Mouse (Mus musculus) T-helper 17 cell (primary cell): Measurements from ENCODE around the gene Traf7.

ENCODE experiments used
- in situ Hi-C, 2 experiments: fragments of 300-600 bp; cut with MboI, MseI; formaldehyde crosslinking; loops; 1 replicate in 1 of 2; 2 replicates in 1 of 2; pipeline ENCODE4 v1.15.1; 2025; ENCODE audit warnings: high pct_unique_total_duplicates in 2 of 2

Traf7 gene

DNA sequence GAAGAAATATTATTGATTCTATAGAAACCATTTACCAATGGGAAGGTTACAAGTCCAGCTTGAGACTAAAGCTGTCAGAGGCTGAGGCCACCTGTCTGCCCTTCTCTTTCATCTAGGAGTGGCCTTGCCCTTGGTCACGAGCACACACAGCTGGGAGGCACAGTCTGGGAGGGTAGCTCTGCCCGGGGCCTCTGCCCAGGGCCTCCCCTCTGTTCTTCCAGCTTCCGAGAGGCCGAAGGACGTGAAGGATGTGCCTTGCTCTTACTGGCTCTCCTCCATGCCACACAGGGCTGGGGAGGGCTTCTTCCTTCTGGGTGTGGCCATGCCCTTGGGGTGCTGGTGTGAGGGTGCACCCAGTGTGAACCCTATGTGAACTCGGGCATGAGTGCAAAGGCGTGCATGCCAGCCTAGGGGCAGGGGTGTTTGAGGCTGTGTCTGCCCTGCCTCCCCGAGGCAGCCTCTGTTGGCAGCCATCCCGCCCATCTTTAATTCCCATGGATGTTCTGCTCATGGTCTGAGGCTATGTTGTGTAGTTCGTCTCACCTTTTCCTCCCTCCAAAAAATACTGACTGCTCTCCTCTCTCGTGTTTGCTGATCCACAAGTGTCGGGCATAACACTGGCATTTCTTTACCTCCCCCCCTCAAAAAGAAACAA is 19.8 kb downstream of the Traf7 start:
- in situ Hi-C loops: no loop called here

DNA sequence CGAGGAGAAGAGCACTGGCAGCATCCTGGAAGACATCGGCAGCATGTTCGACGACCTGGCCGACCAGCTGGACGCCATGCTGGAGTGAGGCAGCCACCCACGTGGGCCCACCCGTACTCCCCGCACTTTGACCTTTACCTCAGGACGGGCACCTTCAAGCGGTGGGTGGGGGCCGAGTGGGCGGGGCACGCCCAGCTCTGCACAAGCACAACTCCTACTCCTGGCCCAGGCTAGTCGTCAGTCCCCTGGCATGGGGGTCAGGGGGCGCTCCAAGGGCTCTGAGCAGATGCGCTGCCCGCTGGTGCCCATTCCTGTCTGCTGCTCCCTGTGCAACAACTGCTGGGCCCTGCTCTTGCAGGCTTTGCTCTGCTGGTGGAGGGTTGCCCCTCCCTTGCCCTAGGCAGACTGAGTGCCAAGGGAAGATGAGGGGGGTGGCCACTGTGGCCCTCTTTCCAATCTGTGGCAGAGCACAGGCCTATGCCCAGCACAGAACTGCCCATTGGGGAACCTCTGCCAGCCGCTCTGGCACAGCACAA is 20.5 kb downstream of the Traf7 start:
- in situ Hi-C loops: no loop called here

DNA sequence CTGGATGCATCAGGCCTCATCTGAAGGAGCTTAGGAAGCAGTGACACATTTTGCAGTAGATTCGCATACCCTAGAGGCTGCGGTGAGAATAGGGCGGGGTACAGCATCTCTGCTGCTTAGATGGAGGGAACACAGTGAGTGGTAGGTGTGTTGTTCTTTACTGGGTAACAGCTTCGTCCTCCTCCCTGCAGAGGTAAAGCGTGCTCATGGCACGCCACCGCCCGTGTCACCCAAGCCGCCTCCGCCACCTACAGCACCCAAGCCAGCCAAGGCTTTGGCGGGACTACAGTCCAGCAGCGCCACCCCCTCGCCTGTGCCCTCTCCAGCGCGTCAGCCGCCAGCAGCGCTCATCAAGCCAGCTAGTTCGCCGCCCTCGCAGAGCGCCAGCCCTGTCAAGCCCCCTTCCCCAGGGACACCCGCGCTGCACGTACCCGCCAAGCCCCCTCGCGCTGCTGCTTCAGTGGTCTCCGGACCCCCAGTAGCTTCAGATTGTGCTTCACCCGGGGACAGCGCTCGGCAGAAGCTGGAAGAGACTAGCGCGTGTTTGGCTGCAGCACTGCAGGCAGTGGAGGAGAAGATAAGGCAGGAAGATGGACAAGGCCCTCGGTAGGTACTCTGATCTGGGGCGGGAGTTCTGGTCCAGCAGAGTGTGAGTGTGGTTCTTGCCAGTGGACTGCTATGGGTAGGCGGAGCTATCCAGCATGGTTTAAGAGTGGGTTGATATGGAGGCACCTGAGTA is 21.2 kb downstream of the Traf7 start:
- in situ Hi-C loops: no loop called here

DNA sequence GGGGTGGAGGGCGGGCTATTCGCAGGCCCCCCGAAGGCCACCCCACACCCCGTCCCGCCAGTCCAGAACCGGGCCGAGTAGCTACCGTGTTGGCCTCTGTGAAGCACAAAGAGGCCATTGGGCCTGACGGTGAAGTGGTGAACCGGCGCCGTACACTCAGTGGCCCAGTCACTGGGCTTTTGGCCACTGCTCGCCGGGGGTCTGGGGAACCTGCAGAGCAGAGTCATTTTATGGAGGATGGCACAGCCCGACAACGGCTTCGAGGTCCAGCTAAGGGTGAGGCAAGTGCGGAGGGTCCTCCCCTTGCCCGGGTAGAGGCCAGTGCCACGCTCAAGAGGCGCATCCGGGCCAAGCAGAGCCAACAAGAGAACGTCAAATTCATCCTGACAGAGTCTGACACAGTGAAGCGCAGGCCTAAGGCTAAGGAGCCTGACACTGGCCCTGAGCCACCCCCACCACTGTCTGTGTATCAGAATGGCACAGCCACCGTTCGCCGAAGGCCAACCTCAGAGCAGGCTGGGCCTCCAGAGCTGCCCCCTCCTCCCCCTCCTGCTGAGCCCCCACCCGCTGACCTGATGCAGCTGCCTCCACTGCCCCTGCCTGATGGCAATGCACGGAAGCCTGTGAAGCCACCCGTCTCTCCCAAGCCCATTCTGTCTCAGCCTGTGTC is 22.3 kb downstream of the Traf7 start:
- in situ Hi-C loops: no loop called here

DNA sequence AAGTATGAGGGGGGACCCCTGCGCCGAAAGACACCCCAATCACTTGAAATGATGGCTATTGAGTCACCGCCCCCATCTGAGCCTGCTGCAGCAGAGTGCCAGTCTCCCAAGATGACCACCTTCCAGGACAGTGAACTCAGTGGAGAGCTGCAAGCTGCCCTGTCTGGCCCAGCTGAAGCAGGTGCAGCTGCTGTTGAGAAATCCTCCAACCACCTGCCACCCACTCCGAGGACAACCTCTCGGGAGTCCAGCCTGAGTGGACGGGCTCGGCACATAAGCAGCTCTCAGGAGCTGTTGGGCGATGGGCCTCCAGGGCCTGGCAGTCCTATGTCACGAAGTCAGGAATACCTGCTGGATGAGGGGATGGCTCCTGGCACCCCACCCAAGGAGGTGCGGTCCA is 23.7 kb downstream of the Traf7 start:
- in situ Hi-C loops: loop anchor here in 1 of 2 experiments (5.0 kb wide), 1 partner anchor 73 kb away; no protein-coding TSS in a partner anchor

DNA sequence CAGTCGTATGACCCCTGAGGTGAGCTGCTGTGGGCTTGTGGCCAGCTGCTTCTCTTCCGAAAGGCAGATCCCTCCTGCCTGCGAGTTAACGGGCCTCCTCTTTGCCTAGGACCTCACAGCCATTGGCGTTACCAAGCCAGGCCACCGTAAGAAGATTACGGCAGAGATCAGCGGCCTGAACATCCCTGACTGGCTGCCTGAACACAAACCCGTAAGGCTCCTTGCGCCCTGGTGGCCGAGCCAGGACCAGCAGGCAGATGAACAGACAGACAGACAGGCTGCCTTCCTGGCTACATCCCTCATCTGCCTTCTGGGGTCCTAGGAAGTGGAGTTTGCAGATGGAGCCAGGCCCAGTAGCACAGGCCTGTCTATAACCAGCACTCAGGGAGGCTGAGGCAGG is 25.5 kb downstream of the Traf7 start:
- in situ Hi-C loops: loop anchor here in 1 of 2 experiments (5.0 kb wide), 1 partner anchor 75 kb away; no protein-coding TSS in a partner anchor

DNA sequence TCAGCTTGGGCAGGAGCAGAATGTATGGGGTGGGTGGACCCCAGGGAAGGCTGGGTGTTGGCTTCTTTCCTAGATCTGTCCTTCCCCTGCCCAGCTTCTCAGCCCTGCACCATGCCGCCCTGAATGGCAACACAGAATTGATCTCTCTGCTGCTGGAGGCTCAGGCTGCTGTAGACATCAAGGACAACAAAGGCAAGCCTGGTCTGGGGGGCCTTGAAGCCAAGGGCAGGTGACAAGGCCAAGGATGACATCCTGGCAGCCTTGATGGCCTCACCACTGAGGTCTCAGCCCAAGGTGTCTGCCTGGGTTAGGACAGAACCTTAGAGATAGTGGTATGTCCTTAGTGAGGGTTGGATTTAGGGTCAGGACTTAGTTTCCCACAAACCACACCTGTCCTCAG is 31.7 kb downstream of the Traf7 start:
- in situ Hi-C loops: loop anchor here in 1 of 2 experiments (5.0 kb wide), 1 partner anchor 156 kb away; the partner anchor contains the start of gene Slc9a3r2

DNA sequence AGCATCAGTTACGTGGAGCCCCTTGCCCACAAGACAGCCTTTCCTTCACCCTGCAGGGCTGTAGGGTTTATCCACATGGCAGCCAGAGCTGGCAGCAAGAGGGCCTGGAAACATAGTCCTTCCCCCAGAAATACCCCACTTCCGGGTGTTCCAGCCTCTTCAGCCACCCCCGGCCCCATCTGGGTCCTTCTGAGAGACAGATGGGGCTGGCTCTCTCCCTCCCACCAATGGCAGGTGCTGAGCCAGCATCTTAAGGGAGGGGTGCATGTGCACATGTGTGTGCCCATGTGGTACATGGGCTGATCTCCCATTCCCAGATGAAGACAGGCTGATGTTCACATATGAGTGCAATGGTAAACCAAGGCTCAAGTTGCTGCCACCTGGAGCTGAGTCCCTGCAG is 32.3 kb downstream of the Traf7 start:
- in situ Hi-C loops: loop anchor here in 1 of 2 experiments (5.0 kb wide), 1 partner anchor 157 kb away; the partner anchor contains the start of gene Slc9a3r2

DNA sequence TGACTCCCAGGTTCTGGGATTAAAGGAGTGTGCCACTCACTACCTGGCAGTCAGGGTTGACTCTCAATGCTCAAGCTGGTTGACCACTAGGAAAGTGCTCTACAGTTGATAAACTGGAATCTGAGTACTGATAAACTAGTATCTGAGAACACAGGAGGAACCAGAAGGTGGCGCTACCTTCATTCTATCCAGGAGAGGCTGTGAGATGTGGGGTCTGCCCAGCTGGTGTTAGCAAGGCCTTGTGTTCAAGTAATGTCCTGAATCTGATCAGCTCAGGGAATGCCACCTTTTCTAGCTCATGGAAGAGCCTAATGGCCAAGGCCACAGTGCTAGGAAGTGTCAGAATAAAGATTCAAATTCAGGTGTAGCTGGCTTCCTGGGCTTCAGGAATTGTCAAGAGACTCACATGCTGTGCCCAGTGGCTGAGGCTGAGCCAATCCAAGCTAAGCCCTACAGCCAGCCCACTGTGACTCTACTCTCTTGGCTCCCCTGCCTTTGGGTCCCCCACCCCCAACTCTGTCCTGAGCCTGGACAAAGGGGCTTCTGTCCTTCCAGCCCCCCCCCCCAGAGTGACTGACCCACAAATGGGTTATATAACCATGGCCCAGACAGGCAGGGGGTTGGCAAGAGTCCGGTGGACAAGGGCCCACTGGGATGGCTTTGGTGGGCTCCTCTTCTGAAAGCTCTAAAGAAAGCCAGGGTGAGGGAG is 33.0 kb downstream of the Traf7 start:
- in situ Hi-C loops: loop anchor here in 1 of 2 experiments (5.0 kb wide), 2 partner anchors 33 to 158 kb away; partner anchors contain the start of genes Slc9a3r2 and Traf7

DNA sequence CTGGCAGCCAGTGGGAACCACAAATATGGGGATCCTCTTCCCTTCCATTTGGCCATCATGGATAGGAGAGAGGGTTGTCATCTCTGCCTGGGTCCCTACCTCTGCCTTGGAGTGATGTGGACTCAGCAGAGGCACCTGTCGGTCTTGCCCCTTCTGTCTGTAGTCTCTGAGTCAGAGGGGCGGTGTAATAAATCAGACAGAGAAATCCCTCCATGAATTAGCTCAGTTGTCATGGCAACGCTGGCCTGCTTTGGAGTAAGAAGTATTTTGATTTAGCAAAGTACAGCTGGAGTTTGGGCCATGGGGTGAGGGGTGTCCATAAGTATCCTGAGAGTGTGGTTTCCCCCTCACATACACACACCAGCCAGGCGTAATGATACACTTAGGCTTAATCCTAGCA is 37.3 kb downstream of the Traf7 start:
- in situ Hi-C loops: loop anchor here in 1 of 2 experiments (5.0 kb wide), 1 partner anchor 37 kb away; the partner anchor contains the start of gene Traf7

DNA sequence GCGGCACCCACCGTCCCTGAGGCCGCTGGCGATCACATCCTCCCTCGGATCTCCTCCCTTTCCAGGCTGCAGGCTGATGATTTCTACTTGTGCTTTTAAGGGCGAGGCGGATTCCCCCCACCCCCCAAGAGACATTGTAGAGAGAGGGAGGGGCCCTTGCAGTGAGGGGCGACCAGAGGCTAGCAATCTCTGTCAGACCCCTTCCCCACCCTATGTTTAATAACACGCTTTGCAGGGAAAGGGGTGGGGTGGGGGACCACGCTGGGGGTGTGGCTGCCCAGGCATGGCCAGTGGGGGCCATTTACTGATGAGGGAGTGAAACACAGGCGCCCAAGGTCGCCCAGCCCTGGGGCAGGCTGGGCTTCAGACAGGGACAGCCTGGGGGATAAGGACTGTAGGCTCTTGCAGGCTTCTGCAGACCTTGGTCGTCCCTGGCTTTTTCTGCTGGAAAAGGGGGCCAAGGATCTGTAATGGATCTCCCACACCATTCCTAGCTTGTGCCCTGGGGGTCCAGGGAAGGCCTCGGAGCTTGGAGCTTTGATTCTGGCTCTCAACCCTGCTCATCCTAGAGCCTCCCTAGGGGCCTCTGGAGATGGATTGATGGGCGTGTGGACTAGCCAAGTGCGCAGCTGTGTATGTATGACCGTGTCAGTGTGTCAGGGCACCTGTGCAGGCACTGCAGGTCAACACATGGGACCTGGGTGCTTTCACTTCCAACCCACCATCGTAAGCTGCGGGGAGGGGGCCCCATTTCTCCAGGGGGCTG is 38.3 kb downstream of the Traf7 start:
- in situ Hi-C loops: loop anchor here in 1 of 2 experiments (5.0 kb wide), 1 partner anchor 38 kb away; the partner anchor contains the start of gene Traf7

DNA sequence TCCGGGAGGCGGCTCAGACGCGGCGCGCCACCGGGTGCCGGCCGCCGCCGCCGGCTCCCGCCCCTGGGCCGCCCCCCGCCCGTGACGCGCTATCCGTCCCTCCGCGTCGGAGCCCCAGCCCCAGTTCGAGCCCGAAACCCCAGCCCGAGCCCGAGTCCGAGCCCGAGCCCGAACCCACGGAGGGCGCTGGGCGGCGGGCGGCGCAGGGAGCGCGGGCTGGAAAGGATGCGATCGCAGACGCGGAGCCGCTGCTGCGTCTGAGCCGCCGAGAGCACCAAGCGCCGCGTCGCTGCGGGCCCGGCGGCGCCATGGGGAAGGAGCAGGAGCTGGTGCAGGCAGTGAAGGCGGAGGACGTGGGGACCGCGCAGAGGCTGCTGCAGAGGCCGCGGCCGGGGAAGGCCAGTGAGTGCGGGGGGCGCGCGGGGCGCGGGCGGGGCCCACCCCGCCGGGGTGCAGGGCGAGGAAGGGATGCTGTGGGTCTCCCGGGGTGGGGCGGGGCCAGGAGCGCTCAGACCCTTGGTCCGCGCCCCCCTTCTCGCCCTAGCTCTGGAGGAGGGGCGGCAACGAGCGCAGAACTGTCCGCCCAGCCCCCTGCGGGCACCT is 39.0 kb downstream of the Traf7 start:
- in situ Hi-C loops: no loop called here

DNA sequence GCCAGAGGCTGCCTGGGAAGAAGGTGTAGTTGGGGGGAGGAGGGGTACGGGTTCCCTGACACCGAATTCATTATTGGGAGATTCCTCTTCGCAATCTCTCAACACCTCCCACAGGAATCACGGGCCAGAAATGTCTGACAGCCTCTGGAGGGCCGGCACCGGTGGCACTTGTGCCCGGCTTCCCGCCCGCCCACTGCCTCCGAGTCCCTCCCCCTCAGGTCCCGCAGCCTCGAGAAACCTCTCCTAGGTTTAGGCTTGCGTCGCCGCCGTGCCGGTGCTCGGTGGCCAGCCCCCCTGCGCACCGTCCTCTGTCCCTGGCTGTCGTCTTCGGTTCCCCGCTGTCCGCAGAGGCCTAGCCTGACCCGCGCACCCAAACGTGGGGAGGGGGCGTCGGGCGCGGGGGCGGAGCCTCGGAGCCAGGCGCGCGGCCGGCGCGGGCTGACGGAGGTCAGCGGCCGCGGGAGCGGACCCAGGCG is 39.5 kb downstream of the Traf7 start, which contains the start of gene Caskin1:
TSS of gene Caskin1 (plus strand) at position 416 of the 476 bp plus-strand sequence.
- in situ Hi-C loops: no loop called here

DNA sequence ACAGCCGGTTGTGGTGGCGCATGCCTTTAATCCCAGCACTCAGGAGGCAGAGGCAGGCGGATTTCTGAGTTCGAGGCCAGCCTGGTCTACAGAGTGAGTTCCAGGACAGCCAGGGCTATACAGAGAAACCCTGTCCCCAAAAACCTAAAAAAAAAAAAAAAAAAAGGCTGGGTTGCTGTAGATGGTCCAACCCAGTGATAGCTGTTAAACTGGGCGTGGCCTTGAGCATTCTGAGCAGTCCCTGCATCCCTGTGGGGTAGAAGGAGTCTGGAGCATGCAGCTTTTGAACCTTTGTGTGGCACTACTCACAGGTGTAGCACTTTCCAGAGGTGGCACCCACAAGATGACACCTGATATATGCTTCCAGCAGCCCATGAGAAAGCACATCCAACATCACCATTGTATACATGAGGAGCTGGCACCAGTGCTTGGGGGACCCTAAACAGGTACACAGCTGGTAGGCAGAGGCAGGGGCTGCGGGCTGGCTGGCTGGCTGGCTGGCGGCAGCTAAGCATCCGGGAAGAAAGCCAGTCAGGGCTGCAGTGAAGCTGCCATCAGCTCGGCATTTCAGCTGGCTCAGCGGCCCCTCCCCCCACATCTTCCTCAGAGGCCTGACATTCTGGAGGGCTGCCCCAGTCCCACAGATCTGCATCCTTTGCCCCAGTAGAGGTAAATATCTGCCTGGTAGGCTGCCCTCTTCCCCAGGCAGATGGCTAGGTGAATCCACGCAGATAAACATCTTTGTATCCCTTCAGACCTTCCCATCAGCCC is 42.5 kb downstream of the Traf7 start:
- in situ Hi-C loops: no loop called here

DNA sequence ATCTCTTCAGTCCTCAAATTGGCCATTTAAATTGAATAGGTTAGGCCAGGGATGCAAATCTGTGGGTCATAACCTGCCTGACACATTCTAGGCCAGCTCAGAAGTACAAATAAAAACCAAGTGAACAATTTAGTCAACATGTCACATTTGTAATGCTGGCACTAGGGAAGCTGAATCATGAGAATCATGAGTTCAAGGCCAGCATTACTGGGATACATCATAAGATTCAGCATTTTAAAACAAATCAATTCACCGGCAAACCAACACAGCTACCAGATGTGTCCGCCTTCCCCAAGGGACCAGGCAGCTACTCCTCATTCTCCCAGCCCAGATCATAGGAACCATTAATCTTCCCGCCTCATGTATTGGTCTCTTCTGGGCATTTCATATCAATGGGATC is 44.2 kb downstream of the Traf7 start:
- in situ Hi-C loops: loop anchor here in 1 of 2 experiments (5.0 kb wide), 1 partner anchor 39 kb away; no protein-coding TSS in a partner anchor

DNA sequence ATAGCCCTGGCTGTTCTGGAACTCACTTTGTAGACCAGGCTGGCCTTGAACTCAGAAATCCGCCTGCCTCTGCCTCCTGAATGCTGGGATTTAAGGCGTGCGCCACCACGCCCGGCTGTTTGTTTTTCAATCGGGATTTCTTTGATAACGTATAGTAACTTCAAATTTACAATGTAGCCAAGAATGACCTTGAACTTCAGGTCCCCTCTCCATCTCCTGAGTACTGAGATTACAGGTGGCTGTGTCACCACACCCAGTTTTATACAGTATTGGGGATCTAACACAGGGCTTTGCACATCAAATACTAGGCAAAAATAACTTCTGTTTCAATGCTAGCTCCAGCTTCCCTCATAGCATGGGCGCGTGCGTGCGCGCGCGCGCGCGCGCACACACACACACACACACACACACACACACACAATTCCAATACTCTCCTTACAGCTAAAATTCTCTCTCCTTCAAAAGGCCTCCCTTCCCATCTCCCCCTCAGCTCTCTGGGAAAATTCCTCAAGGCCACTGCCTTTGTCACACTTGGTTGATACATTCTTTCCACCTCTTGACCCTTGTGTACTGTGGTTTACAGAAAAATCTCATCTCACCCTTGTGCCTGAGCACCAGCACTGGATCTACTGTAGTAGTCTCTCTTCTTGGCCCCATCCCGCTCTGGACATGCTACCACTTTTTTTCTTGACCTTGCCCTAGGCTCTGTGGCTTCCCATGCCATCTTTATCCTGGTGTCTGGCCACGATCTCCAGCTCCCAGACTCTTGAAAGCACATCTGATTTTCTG is 46.5 kb downstream of the Traf7 start:
- in situ Hi-C loops: loop anchor here in 1 of 2 experiments (5.0 kb wide), 1 partner anchor 41 kb away; no protein-coding TSS in a partner anchor

DNA sequence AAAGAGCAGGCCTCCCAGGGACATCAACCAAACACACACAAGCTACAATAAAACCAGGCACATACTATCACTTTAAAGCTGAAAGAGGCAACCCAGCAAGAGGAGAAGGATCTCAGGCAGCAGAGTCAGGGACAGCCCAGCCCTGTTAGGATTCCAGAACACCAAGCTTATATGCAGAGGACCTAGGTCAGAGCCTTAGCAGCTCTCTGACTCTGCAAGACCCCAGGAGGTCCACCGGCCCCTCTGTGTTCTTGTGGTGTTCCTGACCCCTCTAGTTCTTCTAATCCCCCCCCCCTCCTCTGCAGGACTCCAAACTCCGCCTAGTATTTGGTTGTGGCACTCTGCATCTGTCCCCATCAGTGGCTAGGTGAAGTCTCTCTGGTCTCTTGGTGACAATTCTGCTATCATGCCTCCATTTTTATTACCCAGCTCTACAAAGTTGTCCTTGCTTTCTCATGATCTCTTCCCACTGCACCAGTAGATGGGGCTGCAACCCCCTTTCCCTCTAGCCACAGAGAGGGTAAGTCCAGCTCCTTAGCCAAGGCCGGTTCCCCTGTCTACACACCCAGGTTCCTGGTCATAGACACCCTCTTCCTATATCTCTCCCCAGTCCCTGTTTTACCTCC is 47.4 kb downstream of the Traf7 start:
- in situ Hi-C loops: loop anchor here in 1 of 2 experiments (5.0 kb wide), 1 partner anchor 42 kb away; no protein-coding TSS in a partner anchor
